Mouse (Mus musculus): ENCODE results near the gene Mgat4b. TPM values are rescaled to one million over a fixed set of nuclear protein-coding genes. Genes with fewer than 3 reads are reported as not detected.

The Mgat4b gene
- total RNA-seq, 4 experiments from 2014 or later = 68.4 to 90.0 (median 76.3) TPM

DNA sequence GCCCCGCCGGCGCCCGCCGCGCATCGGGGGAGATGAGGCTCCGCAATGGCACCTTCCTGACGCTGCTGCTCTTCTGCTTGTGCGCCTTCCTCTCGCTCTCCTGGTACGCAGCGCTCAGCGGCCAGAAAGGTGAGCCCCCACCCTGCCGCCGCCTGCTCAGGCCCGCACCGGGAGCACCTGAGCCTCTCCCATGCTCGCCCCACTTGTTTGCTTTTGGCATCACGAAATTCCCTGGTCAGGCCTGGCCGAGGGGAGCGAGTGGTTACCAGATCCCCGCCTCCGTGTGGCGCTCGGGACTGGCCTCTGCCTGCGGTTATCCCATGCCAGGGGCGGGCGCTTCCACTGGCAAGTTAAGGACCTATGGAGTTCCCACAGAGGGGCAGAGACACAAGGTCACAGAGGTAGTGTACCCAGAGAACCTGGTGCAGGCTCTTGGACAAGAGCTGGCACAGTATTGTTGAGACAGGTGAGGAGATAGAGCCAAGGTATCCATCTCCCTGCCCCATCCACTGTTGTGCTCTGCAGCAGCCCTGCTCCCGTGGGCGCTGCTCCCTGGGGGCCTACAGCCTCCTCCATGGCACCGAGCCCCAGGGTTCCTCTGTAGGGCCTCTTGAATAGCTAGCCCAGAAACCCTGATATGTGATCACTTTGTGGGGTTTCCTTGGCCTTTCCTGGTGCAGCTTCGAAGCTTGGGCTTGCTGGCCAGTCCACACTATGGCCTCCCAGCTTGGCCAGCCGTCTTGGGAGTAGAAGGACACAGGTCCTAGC, 15.1 kb downstream of the Mgat4b start:
- DNase-seq (ENCODE audit: low spot score) = no peak

DNA sequence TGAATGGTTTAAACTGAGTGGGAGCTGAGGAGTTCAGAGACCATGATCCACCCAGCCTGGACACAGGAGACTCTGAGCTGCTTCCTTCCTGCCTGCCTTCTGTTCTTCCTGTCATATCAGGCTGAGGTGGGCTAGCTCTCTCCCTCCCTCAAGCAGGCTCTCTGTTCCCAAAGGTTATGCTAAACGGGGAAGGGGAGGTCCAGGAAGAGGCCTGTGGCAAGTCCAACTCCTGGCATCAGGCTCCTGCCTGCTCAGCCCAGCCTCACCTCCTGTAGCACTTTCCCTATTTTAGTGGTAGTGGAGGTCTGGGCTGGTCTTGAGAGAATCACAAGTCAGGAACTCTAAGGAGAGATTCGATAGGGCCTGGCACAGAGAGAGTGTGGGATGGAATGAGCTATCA, 15.7 kb downstream of the Mgat4b start:
- no peak for DNase-seq (ENCODE audit: low spot score)

DNA sequence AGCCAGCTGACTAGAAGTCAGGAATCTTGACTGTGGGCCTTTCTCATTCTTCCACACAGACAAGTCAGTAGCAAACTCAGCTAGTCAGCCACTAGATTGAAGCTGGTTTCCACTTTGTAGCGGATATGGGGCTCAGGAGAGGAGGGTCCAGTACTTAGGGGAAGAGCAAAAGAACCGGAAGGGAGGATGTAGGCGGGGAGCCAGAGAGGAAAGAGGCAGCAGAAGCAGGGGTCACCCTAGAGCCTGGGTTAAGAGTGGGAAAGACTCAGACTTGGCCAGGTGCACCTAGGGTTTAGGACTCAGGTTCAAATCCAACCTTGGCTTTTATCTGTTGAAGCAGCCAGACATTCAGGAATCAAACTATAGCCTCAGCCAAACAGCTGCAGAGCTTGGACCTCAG, 16.5 kb downstream of the Mgat4b start:
- DNase-seq (ENCODE audit: low spot score) = no peak

DNA sequence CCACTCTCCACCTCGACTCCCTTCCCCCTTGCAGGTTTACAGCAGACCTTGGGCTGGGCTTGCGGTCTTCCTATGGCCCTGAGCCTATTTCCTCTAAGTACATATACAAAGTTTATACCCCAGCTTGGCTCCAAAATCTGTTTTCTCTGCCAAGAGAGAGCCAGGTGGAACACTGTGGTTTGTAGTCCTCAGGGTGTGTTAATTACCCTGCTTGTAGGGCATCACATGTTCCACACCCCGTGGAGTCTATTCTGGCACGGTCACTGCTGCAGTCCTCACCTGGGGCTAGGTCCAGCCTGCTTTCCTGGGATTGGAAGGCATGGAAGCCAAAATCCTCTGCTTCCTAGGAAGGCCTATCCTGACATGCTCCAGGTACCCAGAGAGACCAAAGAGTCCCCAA, 17.0 kb downstream of the Mgat4b start:
- DNase-seq (ENCODE audit: low spot score) = no peak

DNA sequence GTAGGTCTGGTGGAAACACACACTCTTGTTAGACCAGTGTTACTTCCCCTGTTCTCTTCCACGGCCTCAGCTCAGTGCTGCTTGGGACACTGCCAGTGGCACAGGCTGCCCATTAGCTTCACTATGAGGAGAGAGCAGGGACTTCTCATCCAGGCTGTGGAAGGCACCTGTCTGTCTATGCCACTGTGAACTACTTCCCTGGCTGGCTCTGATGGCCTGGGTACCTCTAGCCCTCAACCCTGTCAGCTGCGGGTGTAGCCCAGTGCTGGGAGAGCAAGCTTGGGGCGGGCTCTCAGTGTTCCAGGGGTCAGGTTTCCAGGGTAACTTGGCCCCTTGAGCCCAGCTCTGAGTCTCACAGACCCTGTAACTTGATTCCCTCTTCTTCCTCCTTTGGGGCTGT, 18.1 kb downstream of the Mgat4b start:
- DNase-seq (ENCODE audit: low spot score) = no peak

DNA sequence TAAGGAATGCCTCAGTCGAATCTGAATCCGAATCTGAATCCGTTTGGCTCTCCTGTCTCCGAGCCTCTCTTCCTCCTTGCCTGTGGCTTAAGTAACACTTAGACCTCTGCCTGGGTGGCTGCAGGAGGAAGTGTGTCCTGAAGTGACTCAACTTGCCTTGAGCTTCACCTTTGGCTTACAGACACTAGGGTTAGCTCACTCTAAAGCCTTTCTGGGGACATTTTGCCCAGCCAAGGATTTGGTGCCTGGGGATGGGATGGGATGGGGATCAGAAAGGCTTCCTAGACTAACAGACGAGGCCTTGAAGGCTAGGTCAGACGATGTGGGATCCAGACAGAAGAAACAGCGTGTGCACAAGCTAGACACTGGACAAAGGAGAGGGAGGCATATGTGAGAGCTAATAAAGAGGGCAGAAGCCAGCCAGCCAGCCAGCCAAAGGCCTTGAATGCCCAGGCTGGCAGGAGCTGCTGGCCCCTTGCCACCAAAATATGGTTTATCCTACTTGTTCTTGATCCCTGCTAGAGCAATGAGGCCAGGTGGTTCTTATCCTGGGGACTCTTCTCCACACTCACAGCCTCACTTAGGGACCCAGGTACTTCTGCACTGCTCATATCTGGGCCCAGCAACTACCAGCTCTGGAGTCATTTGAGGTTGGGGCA, 18.7 kb downstream of the Mgat4b start:
- no peak for DNase-seq (ENCODE audit: low spot score)

DNA sequence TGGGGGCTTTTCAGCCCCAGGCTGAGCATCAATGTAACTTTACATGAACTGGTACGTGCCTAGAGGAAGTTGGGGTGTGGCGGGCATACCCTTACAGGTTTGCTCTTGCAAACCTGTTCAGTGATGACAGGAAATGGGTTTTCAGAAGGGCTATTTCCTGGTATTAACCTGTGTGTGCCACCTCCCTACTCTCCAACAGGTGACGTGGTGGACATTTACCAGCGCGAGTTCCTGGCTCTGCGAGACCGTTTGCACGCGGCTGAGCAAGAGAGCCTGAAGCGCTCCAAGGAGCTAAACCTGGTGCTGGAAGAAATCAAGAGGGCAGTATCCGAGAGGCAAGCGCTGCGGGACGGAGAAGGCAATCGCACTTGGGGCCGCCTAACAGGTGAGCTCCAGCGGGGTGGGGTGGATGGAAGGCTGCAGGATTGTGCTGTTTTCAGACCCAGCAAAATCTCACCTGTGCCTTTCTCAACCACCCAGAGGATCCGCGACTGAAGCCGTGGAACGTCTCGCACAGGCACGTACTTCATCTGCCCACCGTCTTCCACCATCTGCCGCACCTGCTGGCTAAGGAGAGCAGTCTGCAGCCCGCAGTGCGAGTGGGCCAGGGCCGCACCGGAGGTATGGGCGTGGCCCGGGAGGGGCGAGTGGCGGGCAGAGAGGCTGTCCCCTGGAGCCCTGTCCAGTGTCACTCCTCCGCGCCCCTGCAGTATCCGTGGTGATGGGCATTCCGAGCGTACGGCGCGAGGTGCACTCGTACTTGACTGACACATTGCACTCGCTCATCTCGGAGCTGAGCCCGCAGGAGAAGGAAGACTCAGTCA, 20.0 kb downstream of the Mgat4b start:
- DNase-seq (ENCODE audit: low spot score) = no peak

DNA sequence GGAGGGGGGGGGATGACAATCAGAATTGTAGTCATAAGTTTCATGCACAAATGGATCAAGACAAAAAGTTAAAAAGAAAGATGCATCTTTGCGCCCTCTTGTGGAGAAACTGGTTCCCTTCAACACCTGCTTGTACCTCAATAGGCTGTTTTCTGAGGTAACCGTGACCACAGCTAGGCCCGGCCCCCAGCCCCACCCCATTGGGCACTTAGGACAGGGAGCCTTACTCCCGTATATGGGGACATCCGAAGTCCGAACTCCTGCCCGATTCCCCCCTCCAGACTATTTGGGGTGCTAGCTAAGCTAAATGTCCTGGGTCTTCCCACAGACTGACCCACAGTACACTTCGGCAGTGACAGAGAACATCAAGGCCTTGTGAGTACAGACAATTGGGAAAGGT, 20.7 kb downstream of the Mgat4b start:
- DNase-seq (ENCODE audit: low spot score) = no peak

DNA sequence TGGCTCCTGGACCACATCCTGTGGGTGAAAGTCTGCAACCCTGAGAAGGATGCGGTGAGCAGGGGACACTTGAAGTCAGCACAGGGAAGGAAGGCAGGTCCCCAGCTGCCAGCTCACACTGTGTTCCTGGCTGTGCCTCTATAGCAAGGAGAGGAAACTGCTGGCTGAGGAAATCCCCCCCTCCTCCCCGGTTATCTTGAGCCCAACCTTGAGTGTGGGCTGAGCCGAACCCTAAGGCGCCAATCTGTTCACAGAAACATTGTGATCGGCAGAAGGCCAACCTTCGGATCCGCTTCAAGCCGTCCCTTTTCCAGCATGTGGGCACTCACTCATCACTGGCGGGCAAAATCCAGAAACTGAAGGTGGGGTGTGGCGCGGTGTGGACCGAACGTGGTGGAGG, 22.3 kb downstream of the Mgat4b start:
- DNase-seq (ENCODE audit: low spot score) = no peak

DNA sequence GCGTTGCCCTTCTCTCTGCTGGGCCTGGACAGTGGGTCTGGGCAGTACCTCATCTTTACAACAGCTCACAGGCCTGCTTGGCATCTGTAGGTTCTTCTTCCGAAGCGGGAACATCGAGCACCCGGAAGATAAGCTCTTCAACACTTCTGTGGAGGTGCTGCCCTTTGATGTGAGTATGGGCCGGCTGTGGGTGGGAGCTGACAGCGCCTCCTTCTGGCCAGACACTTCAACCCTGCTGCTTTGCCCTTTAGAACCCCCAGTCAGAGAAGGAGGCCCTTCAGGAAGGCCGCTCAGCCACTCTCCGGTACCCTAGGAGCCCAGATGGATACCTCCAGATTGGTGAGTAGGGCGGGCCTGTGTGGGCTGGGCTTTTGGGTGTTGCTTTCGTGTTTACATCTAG, 23.3 kb downstream of the Mgat4b start:
- DNase-seq (ENCODE audit: low spot score) = no peak

DNA sequence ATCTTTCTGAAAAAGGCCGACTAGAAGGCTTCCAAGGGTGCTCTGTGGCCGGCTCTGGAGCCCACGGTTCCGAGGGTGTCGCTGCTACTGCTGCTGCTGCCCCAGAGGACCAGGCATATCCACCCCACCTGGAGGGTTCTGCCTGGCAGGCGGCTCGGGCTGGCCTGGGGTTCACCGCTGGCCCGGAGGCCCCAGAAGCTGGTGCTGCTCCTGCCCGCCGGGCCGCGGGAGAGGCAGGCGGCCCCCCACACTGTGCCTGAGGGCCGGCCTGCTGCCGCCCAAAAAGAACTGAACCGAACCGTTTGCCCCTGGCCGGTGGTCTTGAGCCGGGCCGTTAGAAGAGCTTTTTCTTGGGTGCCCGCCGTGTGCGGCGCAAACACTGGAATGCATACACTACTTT, 23.9 kb downstream of the Mgat4b start:
- DNase-seq (ENCODE audit: low spot score) = no peak

DNA sequence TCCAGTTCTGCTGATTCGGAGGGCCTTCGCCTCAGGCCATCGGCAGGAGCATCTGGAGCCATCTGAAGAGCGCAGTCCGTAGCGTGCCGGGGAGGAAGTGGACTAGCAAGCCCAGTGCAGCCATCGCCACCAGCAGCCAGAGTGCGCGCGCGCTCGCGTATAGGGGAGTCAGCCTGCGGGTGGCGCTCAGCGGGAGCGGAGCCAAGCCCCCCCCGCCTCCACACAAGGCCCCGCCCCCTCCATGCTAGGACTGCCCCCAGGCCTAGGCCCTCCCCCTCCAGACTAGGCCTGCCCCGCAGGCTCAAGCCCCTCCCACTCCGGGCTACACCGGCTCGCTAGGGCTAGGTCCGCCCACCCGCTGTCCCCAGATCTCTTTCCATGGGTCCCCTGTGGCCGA, 25.8 kb downstream of the Mgat4b start:
- peak; percentile 80 for DNase-seq (ENCODE audit: low spot score)

DNA sequence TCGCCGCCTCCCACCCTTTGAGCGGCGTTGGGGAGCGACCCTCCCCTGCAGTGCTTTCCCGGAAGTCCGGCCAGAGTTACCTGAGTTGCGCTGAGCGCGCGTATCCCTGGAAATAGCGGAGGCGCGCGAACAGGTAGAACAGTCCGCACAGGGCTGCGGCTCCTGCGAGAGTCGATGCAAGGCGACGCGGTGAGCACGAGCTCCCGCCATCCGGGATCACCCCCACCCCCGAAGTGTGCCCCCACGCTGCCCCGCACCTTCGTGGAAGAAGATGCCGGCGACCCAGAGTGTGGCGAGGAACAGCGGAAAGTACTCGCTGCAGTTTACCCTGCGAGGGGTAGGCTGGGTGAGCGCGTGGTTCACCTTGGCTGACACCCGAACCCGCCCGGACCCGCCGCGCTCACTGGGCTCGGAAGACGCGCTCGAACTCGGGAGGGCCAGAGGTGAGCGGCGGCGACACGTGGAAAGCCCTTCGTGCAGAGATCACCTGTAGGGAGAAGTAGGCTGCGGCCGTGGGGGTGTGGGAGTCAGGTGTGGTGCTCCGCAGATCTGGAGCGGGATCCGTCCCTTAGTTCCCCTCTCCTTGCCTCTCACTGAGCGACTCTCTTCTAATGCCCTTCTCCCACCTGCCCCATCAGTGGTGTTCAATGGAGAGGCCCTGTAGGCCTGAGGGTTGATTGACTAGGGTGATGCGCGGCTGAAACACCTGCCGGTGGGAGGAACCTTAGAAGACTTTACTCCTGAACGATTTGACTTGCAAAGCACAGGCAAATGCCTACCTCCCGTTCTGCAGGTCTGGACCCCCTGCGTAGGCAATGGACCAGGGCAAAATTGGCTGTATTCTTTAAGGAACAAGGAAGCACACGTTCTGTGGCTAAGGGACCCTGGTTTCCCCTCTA, 26.5 kb downstream of the Mgat4b start:
- no peak for DNase-seq (ENCODE audit: low spot score)

DNA sequence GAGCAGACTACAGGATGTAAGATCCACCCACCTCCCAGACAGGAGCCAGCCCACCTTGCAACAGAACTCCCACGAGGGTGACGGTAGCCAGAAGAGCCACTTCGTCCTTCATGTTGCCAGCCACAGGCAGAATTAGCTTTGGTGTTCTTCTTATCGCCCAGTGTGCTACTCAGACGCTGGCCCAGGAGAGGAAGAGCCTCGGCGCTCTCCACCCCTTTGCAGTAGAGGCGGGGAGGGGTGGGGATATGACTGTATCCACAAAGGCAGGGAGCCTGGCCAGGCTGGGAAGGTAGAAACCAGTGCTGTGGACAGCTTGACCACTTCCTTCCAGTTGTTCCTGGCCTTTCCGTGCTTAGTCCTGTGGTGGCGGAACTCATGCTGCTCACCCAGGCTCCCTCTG, 27.6 kb downstream of the Mgat4b start, which contains the start of gene Ltc4s:
Gene Ltc4s, minus strand, starts transcription at position 293 of the 400 bp plus-strand sequence.
- DNase-seq (ENCODE audit: low spot score) = peak; percentile 61

DNA sequence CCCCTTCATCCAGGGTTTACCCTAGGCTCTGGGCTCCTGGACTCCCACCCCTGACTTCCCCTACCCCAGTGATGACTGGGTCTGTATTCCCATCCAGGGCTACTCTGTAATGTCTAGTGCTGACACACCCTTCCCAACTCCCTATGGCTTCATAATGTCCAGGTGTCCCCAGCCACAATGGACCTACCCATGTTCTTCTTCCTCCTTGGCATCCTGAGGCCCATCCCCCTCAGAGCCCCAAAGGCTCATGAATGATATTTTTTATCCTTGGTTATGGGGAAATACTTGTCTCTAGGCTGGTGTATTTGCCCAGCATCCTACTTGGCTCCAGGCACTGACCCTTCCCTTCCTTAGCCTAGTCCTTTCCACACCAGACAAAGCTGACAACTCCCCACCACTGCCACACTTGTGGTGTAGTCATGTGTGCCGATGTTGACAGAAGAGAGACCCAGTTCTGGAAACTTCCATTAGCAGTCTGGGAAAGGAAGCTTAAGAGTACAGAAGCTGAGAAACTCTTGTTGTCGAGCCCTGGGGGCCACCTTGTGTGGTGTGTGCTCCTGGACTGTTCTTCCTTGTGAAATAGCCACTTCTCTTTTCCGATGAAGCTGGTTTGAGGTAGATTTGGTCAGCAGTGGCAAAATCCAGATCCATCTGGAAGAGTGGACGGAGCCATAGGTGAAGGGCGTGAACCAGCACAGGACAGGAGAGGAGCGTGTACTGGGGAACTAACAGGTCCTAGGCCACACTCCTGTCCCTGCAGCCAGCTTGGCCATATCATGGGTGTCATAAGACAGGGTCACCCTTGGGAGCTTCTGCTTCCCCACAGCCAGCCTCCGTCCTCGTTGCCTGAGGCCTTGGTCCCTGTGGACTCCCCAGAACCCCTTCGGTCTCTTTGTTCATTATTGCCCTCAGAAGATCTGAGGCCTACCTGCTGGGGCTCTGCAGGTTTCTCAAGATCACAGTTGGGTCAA, 28.4 kb downstream of the Mgat4b start:
- DNase-seq (ENCODE audit: low spot score) = no peak

DNA sequence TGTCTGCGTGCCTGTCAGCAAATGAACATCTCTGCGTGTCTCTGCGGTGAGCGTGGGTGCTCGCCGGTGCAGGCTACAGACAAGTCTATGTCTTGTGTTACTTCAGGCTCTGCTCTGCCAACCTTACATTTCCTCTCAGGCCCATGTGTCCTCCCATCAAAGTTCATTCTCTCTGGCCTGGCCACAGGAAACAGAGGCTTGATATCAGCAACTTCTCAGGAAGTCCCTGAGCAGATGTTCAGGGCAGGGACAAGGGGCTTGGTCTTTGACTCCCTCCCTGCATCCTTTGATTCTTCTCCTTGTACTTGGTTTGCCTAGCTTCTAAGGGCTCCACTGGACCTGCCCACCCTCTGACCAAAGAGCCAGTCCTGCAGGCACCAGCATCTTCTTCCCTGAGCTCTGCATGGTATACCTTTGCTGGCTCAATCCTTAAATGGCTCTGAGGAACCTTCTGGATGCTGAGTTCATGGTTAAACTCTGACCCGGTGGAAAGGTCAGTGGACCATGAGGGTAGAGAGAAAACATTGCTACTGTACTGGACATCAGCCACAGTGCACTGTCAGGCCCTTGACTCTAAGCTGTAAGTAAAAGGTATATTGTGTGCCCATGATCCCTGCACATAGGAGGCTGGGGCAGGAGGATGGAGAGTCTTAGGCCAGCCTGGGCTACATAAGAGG, 29.7 kb downstream of the Mgat4b start:
- DNase-seq (ENCODE audit: low spot score) = no peak

DNA sequence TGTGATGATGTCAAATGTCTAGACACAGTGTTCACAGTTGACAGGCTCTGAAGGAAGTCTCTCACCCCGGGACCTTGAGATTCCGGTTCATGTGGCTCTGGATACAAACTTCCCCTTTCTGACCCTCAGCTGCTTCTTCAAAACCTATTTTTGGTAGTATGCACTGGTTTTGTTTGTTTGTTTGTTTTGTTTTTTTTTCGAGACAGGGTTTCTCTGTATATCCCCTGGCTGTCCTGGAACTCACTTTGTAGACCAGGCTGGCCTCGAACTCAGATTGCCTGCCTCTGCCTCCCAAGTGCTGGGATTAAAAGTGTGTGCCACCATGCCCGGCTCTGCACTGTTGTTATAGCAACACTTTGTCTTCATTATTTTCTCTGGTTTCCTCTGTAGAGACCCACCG, 33.2 kb downstream of the Mgat4b start:
- DNase-seq (ENCODE audit: low spot score) = no peak

DNA sequence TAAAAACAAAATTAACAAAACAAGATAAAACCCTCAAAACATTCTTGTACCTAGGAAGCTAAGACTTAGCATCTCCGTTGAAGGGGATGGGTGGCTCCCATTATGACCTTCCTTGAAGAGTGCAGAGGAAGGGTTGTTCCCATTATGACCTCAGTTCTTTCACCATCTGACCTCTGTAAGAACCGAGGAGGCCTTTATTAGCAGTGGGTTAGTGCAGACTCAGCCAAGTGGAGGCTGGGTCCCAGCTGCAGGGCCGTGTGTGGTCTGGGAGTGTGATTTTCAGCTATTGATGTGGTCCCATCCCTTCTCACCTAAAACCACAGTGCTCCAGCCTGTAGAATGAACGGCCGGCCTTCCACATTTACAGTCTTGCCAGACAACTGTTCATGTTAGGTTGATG, 34.6 kb downstream of the Mgat4b start:
- no peak for DNase-seq (ENCODE audit: low spot score)

DNA sequence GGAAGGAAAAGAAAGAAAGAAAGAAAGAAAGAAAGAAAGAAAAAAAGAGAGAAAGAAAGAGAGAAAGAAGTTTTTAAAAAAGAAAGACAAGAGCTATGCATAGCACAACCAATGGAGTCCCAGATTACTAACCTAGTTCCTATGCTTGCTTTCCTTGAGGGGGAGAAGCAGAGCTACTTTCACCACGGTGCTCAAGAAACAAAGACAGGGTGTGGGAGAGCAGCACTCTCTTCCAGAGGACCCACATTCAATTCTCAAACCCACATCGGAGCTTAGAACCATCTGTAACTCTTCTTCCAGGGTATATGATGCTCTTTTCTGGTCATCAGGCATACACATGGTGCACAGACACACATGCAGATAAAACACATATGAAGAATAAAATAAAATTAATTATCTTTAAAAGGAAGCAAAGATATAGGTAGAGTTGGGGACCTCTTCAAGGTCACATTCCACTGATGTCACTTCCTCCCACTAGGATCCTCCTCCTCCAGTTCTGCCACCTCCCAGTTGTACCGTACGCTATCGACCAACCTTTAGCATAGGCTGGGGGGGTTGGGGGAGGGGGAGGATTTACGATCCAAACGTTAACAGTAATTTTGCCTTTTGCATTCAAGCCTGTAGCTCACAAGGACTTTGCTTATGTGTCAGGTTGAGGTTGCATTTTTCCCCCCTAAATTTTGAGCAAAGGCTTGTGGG, 37.9 kb downstream of the Mgat4b start:
- no peak for DNase-seq (ENCODE audit: low spot score)
